Mouse (Mus musculus) CH12.LX (cell line): ENCODE results near the gene Rgs3. TPM values are rescaled to one million over a fixed set of nuclear protein-coding genes. Genes with fewer than 3 reads are reported as not detected.

ENCODE experiments used
- DNase-seq: peaks from one replicate; pipeline ENCODE4 v3.0.0-alpha.2; 2013; ENCODE audit errors: extremely low read depth
- H3K27ac ChIP-seq: 2 replicates; pipeline ENCODE4 v1.5.1; 2012; ENCODE audit warnings: low read depth, mild to moderate bottlenecking, control low read depth, moderate library complexity; ENCODE audit not compliant: insufficient read depth
- H3K27me3 ChIP-seq: replicated peaks from 2 replicates; pipeline ENCODE3; 2012; ENCODE audit warnings: inconsistent platforms
- H3K36me3 ChIP-seq, 2 experiments: replicated peaks in 1 of 2; 2 replicates each; pipeline versions ENCODE3 to v1.6.1; 2012; ENCODE audit warnings: inconsistent platforms in 1 of 2, low read length in 1 of 2, mild to moderate bottlenecking in 1 of 2, mixed read lengths in 1 of 2, moderate library complexity in 1 of 2; ENCODE audit not compliant: control insufficient read depth in 1 of 2, insufficient read depth in 1 of 2
- H3K4me1 ChIP-seq, 2 experiments: 2 replicates each; pipeline ENCODE4 v1.6.1; 2012; ENCODE audit warnings: inconsistent platforms in 1 of 2, moderate library complexity in 1 of 2; ENCODE audit not compliant: insufficient read depth in 2 of 2, control insufficient read depth in 1 of 2
- H3K4me2 ChIP-seq: 2 replicates; pipeline ENCODE4 v1.6.1; 2012; ENCODE audit warnings: low read depth, mild to moderate bottlenecking, control low read depth; ENCODE audit not compliant: poor library complexity, insufficient read depth, severe bottlenecking
- H3K4me3 ChIP-seq, 3 experiments: fragments of 150-350 bp in 1 of 3; sonication (generic) in 1 of 3; replicated peaks in 1 of 3; 2 replicates each; pipeline versions ENCODE3 to v1.5.1; 2011 to 2012; ENCODE audit warnings: low read depth in 2 of 3, low read length in 2 of 3, mild to moderate bottlenecking in 2 of 3, moderate library complexity in 2 of 3, control low read depth in 1 of 3, improper control_type of control experiment in 1 of 3, inconsistent platforms in 1 of 3, mixed read lengths in 1 of 3; ENCODE audit not compliant: poor library complexity in 1 of 3
- H3K79me2 ChIP-seq: replicated peaks from 2 replicates; pipeline ENCODE4 v1.6.1; 2012; ENCODE audit warnings: mild to moderate bottlenecking, moderate library complexity; ENCODE audit not compliant: control insufficient read depth, poor library complexity, insufficient read depth, severe bottlenecking; ENCODE audit errors: extremely low read depth
- H3K9ac ChIP-seq: 2 replicates; pipeline ENCODE4 v1.6.1; 2012; ENCODE audit warnings: low read depth, mild to moderate bottlenecking, control low read depth, moderate library complexity; ENCODE audit not compliant: insufficient read depth
- H3K9me3 ChIP-seq: replicated peaks from 2 replicates; pipeline ENCODE3; 2012; ENCODE audit warnings: low read length, inconsistent platforms, mixed read lengths
- CHD1 ChIP-seq: IDR thresholded peaks from 2 replicates; pipeline ENCODE4 v1.6.1; 2012; ENCODE audit warnings: low read depth, low read length, improper control_type of control experiment, inconsistent platforms
- ELF1 ChIP-seq: IDR thresholded peaks from 2 replicates; pipeline ENCODE4 v1.6.1; 2014; ENCODE audit warnings: low read depth, mild to moderate bottlenecking, inconsistent platforms, low read length, improper control_type of control experiment
- IRF4 ChIP-seq: IDR thresholded peaks from 2 replicates; pipeline ENCODE4 v1.6.1; 2014; ENCODE audit warnings: low read depth, mild to moderate bottlenecking, inconsistent platforms, low read length, improper control_type of control experiment
- KAT2A ChIP-seq: IDR thresholded peaks from 2 replicates; pipeline ENCODE4 v1.6.1; 2012; ENCODE audit warnings: low read length, improper control_type of control experiment, inconsistent platforms; ENCODE audit not compliant: insufficient replicate concordance
- MAZ ChIP-seq: IDR thresholded peaks from 2 replicates; pipeline ENCODE4 v1.6.1; 2012; ENCODE audit warnings: low read depth, mild to moderate bottlenecking, inconsistent platforms, low read length, improper control_type of control experiment, moderate library complexity
- PAX5 ChIP-seq: IDR thresholded peaks from 2 replicates; pipeline ENCODE4 v1.6.1; 2012; ENCODE audit warnings: low read length, inconsistent platforms, mixed read lengths
- RCOR1 ChIP-seq: conservative IDR thresholded peaks from 2 replicates; pipeline ENCODE4 v1.6.1; 2012; ENCODE audit warnings: low read depth, mild to moderate bottlenecking, inconsistent platforms, low read length, improper control_type of control experiment
- ZKSCAN1 ChIP-seq: IDR thresholded peaks from 2 replicates; pipeline ENCODE4 v1.6.1; 2012; ENCODE audit warnings: low read depth, inconsistent platforms, low read length, improper control_type of control experiment, borderline replicate concordance
- dilution Hi-C: fragments of 300-500 bp; cut with MboI; formaldehyde crosslinking; loops from 2 replicates; pipeline ENCODE4 v1.14.3; 2020; ENCODE audit warnings: low sequenced_read_pairs; ENCODE audit not compliant: extremely low pct_unique_long_range_greater_than_20kb, extremely low pct_ligation_motif_present
- in situ Hi-C: fragments of 300-500 bp; cut with MboI; formaldehyde crosslinking; loops from 3 replicates; pipeline ENCODE4 v1.14.3; 2019; ENCODE audit warnings: low sequenced_read_pairs, low pct_ligation_motif_present, low pct_unique_long_range_greater_than_20kb, mixed read lengths
- polyA plus RNA-seq: library from polyadenylated mRNA; unstranded; fragments of >175 nt; gene quantifications from 2 replicates; pipeline ENCODE4 v1.2.1, GENCODE M21; 2012; ENCODE audit warnings: low read depth; ENCODE audit not compliant: insufficient read length
- total RNA-seq, 2 experiments: library from RNA; depleted of rRNA; stranded (reverse); fragments of 300-350 nt in 1 of 2; fragments of >200 nt in 1 of 2; gene quantifications; 2 replicates each; pipeline ENCODE4 v1.2.3; 2012 to 2014

Gene Rgs3
- total and polyA plus RNA-seq, 3 experiments: 3.3 to 6.0 (median 3.5) TPM

DNA sequence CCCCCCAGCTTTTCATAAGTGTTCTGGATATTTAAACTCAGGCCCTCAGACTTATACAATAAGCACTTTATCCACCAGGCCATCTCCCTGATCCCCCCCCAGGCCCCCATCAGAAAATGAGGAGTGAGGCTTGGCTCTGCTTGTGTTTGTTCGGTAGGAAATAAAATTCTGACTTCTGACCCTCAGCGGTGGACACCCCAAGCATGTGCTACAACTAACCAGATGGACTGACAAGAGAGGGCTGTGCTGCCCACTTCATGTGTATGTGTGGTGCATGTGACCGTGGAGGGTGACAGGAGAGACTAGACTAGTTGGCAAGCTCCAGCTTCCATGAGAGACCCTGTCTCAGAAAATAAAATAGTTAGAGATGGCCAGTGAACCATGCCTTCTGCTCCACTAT is 171.2 kb downstream of the Rgs3 start:
- H3K4me3 ChIP-seq: no peak overlapping the region
- DNase-seq: no peak
- peaks cover 0 to 15% of the 10 kb centered on the region in 2 experiments; a peak in 2 of 4 replicates for H3K4me1 ChIP-seq
- in situ Hi-C loops: no loop called here
- no peaks in the 10 kb centered on the region for H3K9me3 ChIP-seq
- no peaks in the 10 kb centered on the region for H3K79me2 ChIP-seq
- H3K27ac ChIP-seq: no peak overlapping the region
- H3K9ac ChIP-seq: no peak overlapping the region
- dilution Hi-C loops: no loop called here
- H3K36me3 ChIP-seq: no peaks in the 10 kb centered on the region
- peaks cover 1% of the 10 kb centered on the region for H3K27me3 ChIP-seq
- TF ChIP-seq CHD1: no peak
- TF ChIP-seq ZKSCAN1: no peak
- no peak for TF ChIP-seq RCOR1
- TF ChIP-seq PAX5: no peak
- H3K4me2 ChIP-seq: no peak overlapping the region

DNA sequence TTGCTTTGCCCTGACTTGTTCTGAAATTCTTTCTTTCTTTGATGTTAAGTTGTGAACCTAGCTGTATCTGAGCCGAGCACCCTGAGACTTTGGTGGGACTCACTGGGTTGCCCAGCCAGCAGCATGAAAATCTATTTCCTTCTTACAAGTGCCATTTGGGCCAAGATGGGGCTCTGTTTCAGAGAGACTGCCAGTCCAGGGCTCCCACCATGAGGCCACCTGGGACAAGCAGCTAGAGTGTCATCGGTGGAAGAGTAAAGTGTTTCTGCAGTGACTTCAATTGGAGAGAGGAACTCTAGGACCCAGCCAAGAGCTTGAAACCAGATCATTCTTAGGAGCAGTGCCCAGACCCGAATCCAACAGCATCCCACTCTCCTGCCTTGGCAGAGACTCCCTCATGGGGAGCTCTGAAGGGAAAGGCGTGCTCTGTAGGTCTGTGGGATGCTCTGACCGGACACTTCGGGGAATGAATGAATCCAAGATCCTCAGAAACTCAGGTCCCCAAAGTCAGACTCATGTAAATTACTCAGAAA is 171.9 kb downstream of the Rgs3 start:
- dilution Hi-C loops: no loop called here
- peak; percentile 47; the same call in 1 of the 2 replicates for TF ChIP-seq IRF4
- TF ChIP-seq ELF1: no peak
- TF ChIP-seq KAT2A: no peak

DNA sequence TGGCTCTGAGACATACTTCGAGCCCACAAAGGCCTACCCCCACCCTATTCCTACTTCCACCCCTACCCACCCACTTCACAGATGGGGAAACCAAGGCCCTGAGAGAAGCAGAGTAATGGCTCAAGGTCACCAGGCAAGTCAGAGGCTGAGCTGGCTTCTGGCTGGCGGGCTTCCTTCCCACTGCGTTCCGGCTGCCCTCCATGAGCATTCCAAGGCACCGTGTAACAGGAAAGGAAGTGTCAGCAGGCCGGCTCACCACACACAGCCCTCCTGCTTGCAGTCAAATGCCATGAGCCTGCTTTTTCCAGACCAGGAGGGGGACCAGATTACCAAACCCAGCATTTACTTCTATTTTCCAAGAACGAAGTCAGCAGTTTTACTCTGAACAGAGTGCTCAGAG is 172.4 kb downstream of the Rgs3 start:
- Histone ChIP-seq H3K4me3 (no peak overlapping the region), H3K36me3 (no peaks in the 10 kb centered on the region), H3K4me1 (peaks cover 5 to 25% of the 10 kb centered on the region in 2 experiments), H3K27me3 (peaks cover 1% of the 10 kb centered on the region), H3K9ac (no peak overlapping the region), H3K27ac (no peak overlapping the region), H3K79me2 (no peaks in the 10 kb centered on the region), H3K4me2 (no peak overlapping the region), H3K9me3 (no peaks in the 10 kb centered on the region)
- TF ChIP-seq MAZ: 0 out of 2 replicates have a peak, but pooled peaks have one; percentile 22
- TF ChIP-seq KAT2A: no peak
- dilution Hi-C loops: no loop called here
- in situ Hi-C loops: no loop called here
- no peak for DNase-seq

More for the DNA sequence above, 171.9 kb downstream of the Rgs3 start:
- Histone ChIP-seq H3K79me2 (no peaks in the 10 kb centered on the region), H3K4me3 (no peak overlapping the region), H3K4me2 (no peak overlapping the region), H3K9me3 (no peaks in the 10 kb centered on the region), H3K36me3 (no peaks in the 10 kb centered on the region), H3K9ac (no peak overlapping the region), H3K27ac (no peak overlapping the region), H3K27me3 (peaks cover 1% of the 10 kb centered on the region), H3K4me1 (peaks cover 0 to 21% of the 10 kb centered on the region in 2 experiments; a peak in 3 of 4 replicates)
- in situ Hi-C loops: no loop called here
- no peak for DNase-seq
